In genomic region chr12:79807410-79807847, GRCm38 (mm10) we compare ENCODE assay signal across 12 mouse cellular contexts.
DNase-seq lines count a peak whose midpoint lies in the region; ATAC-seq and TF ChIP-seq lines count a peak whose summit lies in the region.
"Had no signal": no experiment of that assay in that cellular context is flagged by ENCODE, and none has a peak within 500 bp of the region (broad histone marks: within the 10 kb centered on the region; RNA-seq: fewer than 3 reads in every experiment).

No protein-coding gene starts in this region.

- H3K36me3 ChIP-seq in forebrain, embryonic 10.5 days (replicated peaks): no peaks in the 10 kb centered on the region
- no peaks in the 10 kb centered on the region for H3K36me3 ChIP-seq in forebrain, postnatal 0 days (ENCODE audit: insufficient read depth)
- no peaks in the 10 kb centered on the region for H3K36me3 ChIP-seq in lung, postnatal 0 days (ENCODE audit: insufficient read depth, low read length)
- H3K36me3 ChIP-seq in hindbrain, embryonic 14.5 days (replicated peaks; ENCODE audit: control insufficient read depth, insufficient read depth): no peaks in the 10 kb centered on the region

- no peaks in the 10 kb centered on the region for H3K9me3 ChIP-seq in forebrain, embryonic 10.5 days
- H3K9me3 ChIP-seq in forebrain, postnatal 0 days (ENCODE audit: low read length): no peaks in the 10 kb centered on the region
- no peaks in the 10 kb centered on the region for H3K9me3 ChIP-seq in lung, postnatal 0 days (ENCODE audit: low read length)
- H3K9me3 ChIP-seq in hindbrain, embryonic 14.5 days (ENCODE audit: control insufficient read depth, low read length): no peaks in the 10 kb centered on the region

- H3K4me3 ChIP-seq in forebrain, embryonic 10.5 days: peak overlapping the region; percentile 29
- no peak overlapping the region for H3K4me3 ChIP-seq in forebrain, postnatal 0 days (ENCODE audit: low read depth, low read length)
- no peak overlapping the region for H3K4me3 ChIP-seq in lung, postnatal 0 days (ENCODE audit: low read depth, low read length)
- no peak overlapping the region for H3K4me3 ChIP-seq in hindbrain, embryonic 14.5 days (replicated peaks; ENCODE audit: low read length)
- H3K4me3 ChIP-seq: layer of hippocampus, adult 2 months had no signal

- H3K27me3 ChIP-seq in forebrain, embryonic 10.5 days (ENCODE audit: poor library complexity, severe bottlenecking): peaks cover 40% of the 10 kb centered on the region
- no peaks in the 10 kb centered on the region for H3K27me3 ChIP-seq in forebrain, postnatal 0 days (ENCODE audit: insufficient read depth, low read length)
- no peaks in the 10 kb centered on the region for H3K27me3 ChIP-seq in lung, postnatal 0 days (replicated peaks; ENCODE audit: insufficient read depth, low read length)
- H3K27me3 ChIP-seq in hindbrain, embryonic 14.5 days (ENCODE audit: control insufficient read depth, insufficient read depth, low read length): no peaks in the 10 kb centered on the region

- TF ChIP-seq EP300 in lung, postnatal 0 days (IDR thresholded peaks at IDR 0.05): no peak

- 6% methylated on average over 10 of the region's 10 CpGs for WGBS in forebrain, embryonic 10.5 days
- 11% methylated on average over 10 of the region's 10 CpGs for WGBS in forebrain, postnatal 0 days
- 51% methylated on average over 10 of the region's 10 CpGs for WGBS in lung, postnatal 0 days
- WGBS in hindbrain, embryonic 14.5 days: 5% methylated on average over 10 of the region's 10 CpGs

- H3K9ac ChIP-seq in forebrain, postnatal 0 days: no peak overlapping the region
- no peak overlapping the region for H3K9ac ChIP-seq in lung, postnatal 0 days (replicated peaks; ENCODE audit: low read depth)
- H3K9ac ChIP-seq in hindbrain, embryonic 14.5 days: 0 out of 2 replicates have a peak overlapping the region, but pooled peaks have one; percentile 0

- H3K4me1 ChIP-seq in forebrain, embryonic 10.5 days: peaks cover 92% of the 10 kb centered on the region
- H3K4me1 ChIP-seq in forebrain, postnatal 0 days (ENCODE audit: insufficient read depth): peaks cover 5% of the 10 kb centered on the region; the same call in 1 of the 2 replicates
- no peaks in the 10 kb centered on the region for H3K4me1 ChIP-seq in lung, postnatal 0 days (ENCODE audit: insufficient read depth, low read depth, low read length)
- peaks cover 16% of the 10 kb centered on the region for H3K4me1 ChIP-seq in hindbrain, embryonic 14.5 days (replicated peaks; ENCODE audit: control insufficient read depth, insufficient read depth, low read length)

- H3K4me2 ChIP-seq in forebrain, postnatal 0 days (ENCODE audit: low read depth): no peak overlapping the region
- H3K4me2 ChIP-seq in lung, postnatal 0 days (replicated peaks; ENCODE audit: low read depth, low read length): no peak overlapping the region
- no peak overlapping the region for H3K4me2 ChIP-seq in hindbrain, embryonic 14.5 days (replicated peaks)

- no peak for TF ChIP-seq CTCF in forebrain, postnatal 0 days (IDR thresholded peaks at IDR 0.05; ENCODE audit: low read depth)
- TF ChIP-seq CTCF in lung, postnatal 0 days (IDR thresholded peaks at IDR 0.05): no peak

- no peak for ATAC-seq in forebrain, postnatal 0 days
- ATAC-seq in lung, postnatal 0 days: peak; percentile 43; the same call in 1 of the 2 replicates
- peak; percentile 46; the same call in 1 of the 2 replicates for ATAC-seq in hindbrain, embryonic 14.5 days (ENCODE audit: low FRiP score)
- ATAC-seq: activated CD4-positive, CD25-positive, alpha-beta regulatory T cell, adult 4 months had no signal

- H3K27ac ChIP-seq in forebrain, embryonic 10.5 days: peak overlapping the region; percentile 88
- no peak overlapping the region for H3K27ac ChIP-seq in forebrain, postnatal 0 days (ENCODE audit: low read depth, low read length)
- no peak overlapping the region for H3K27ac ChIP-seq in lung, postnatal 0 days (ENCODE audit: low read length)
- peak overlapping the region; percentile 11; the same call in 1 of the 2 replicates for H3K27ac ChIP-seq in hindbrain, embryonic 14.5 days
- H3K27ac ChIP-seq: layer of hippocampus, adult 2 months had no signal

- DNase-seq in forebrain, embryonic 10.5 days (ENCODE audit: extremely low spot score, low spot score): peak; percentile 78
- no peak for DNase-seq in forebrain, postnatal 0 days
- no peak for DNase-seq in lung, postnatal 0 days (ENCODE audit: low spot score)
- DNase-seq in lung, postnatal 25 days (ENCODE audit: low spot score): no peak
- no peak for DNase-seq in hindbrain, embryonic 14.5 days (ENCODE audit: low spot score)
- DNase-seq in retina, postnatal 1 day: peak; percentile 58
- DNase-seq in cerebellum, postnatal 36 days: no peak
- no peak for DNase-seq in yolk sac, embryonic 10.5 days (ENCODE audit: low spot score)
- DNase-seq: cerebellum, adult 2 months; lung, postnatal 14 days had no signal

Comparison
In these comparisons a context has a peak if more than half of its experiments do, and no peak if none do; other contexts are left out.
1. DNase-seq: peak in forebrain, embryonic 10.5 days (single experiment) and retina, postnatal 1 day (single experiment); none in forebrain, postnatal 0 days (single experiment), lung, postnatal 0 days (single experiment), lung, postnatal 25 days (single experiment), hindbrain, embryonic 14.5 days (single experiment), cerebellum, postnatal 36 days (0 of 2) and yolk sac, embryonic 10.5 days (single experiment).
2. H3K27ac ChIP-seq: peak in forebrain, embryonic 10.5 days (single experiment) and hindbrain, embryonic 14.5 days (single experiment); none in forebrain, postnatal 0 days (single experiment) and lung, postnatal 0 days (single experiment).